Mouse (Mus musculus) neutrophil, adult 5-6 weeks (primary cell): Measurements from ENCODE around the gene Scarf2. TPM values are rescaled to one million over a fixed set of nuclear protein-coding genes. Genes with fewer than 3 reads are reported as not detected.

Experiments
- ATAC-seq: fragments of 151-379, 151-347 bp; 2 replicates; pipeline ENCODE4 v1.8.0; 2017; ENCODE audit warnings: mild to moderate bottlenecking, moderate TSS enrichment; ENCODE audit not compliant: insufficient number of reproducible peaks, poor library complexity, low FRiP score, severe bottlenecking; ENCODE audit errors: extremely low read depth
- total RNA-seq: library from RNA; stranded (forward); fragments of 200-1000 nt; gene quantifications from 2 replicates; pipeline ENCODE4 v1.2.3, GENCODE M21; 2017

The Scarf2 gene
- total RNA-seq = not detected in 2 replicates

GRCm38 (mm10) chr16:17796971-17797811, at the start of gene Scarf2:
Gene Scarf2, plus strand, starts transcription at chr16:17797282.
- ATAC-seq = no peak

- no peak for ATAC-seq
These were observed 44.1 kb upstream of the Scarf2 start for GRCm38 (mm10) chr16:17753001-17753400.

GRCm38 (mm10) chr16:17753686-17754085, 43.4 kb upstream of the Scarf2 start:
- ATAC-seq = no peak

GRCm38 (mm10) chr16:17757756-17758155, 39.3 kb upstream of the Scarf2 start:
- no peak for ATAC-seq

- no peak for ATAC-seq
These were observed 38.2 kb upstream of the Scarf2 start for GRCm38 (mm10) chr16:17758902-17759301.

GRCm38 (mm10) chr16:17759344-17759773, 37.7 kb upstream of the Scarf2 start, which contains the start of gene Klhl22:
Gene Klhl22, plus strand, starts transcription at chr16:17759618.
- peak; percentile 63 for ATAC-seq

- no peak for ATAC-seq
These were observed 37.2 kb upstream of the Scarf2 start for GRCm38 (mm10) chr16:17759813-17760321.

GRCm38 (mm10) chr16:17760657-17761056, 36.4 kb upstream of the Scarf2 start:
- ATAC-seq = 0 out of 2 replicates have a peak, but pooled peaks have one; percentile 25

GRCm38 (mm10) chr16:17761074-17761473, 36.0 kb upstream of the Scarf2 start:
- ATAC-seq = no peak

- ATAC-seq = no peak
These were observed 33.0 kb upstream of the Scarf2 start for GRCm38 (mm10) chr16:17764108-17764511.

GRCm38 (mm10) chr16:17768834-17769233, 28.2 kb upstream of the Scarf2 start:
- ATAC-seq = no peak

- ATAC-seq = no peak
These were observed 25.8 kb upstream of the Scarf2 start for GRCm38 (mm10) chr16:17771117-17771865.

- ATAC-seq = 0 out of 2 replicates have a peak, but pooled peaks have one; percentile 23
These were observed 20.3 kb upstream of the Scarf2 start for GRCm38 (mm10) chr16:17776828-17777227.

- ATAC-seq = no peak
These were observed 18.9 kb upstream of the Scarf2 start for GRCm38 (mm10) chr16:17778223-17778622.

- no peak for ATAC-seq
These were observed 17.4 kb upstream of the Scarf2 start for GRCm38 (mm10) chr16:17779692-17780091.

GRCm38 (mm10) chr16:17785337-17785736, 11.7 kb upstream of the Scarf2 start:
- no peak for ATAC-seq

- ATAC-seq = no peak
These were observed 4.4 kb upstream of the Scarf2 start for GRCm38 (mm10) chr16:17792728-17793127.

GRCm38 (mm10) chr16:17794047-17794446, 3.0 kb upstream of the Scarf2 start:
- ATAC-seq = no peak

GRCm38 (mm10) chr16:17795643-17796042, 1.4 kb upstream of the Scarf2 start:
- no peak for ATAC-seq

GRCm38 (mm10) chr16:17796519-17796918, 563 bp upstream of the Scarf2 start:
- ATAC-seq = no peak
